Mouse (Mus musculus): ENCODE measurements at regions not wholly inside any gene's neighbourhood (a gene's known extent, or its start where the extent isn't known, plus 50 kb on each side); places are given as distances from the start of the nearest gene placed in this dataset.
"Not testable (repeated sequence)": the region's sequence is repeated elsewhere in the genome, so short reads cannot be mapped to it uniquely, and the experiment has no call there.

DNA sequence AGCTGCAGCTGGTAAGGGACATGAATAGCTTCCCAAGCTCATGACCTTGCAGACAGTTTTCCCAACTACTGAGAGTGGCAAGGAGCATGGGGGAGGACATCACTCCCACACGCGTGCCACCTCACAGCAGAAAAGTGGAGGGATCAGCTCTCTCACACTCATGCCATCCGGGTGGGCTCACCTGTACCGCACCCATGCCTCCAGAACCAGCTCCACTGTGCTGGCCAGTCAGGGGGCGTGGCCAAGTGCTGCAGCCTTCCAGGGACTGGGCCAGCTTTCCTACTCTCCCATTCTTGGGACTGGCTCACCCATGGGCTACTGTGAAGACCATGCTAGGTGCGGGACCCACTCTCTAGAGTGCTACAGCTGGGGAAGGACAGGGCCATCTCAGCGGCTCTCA, 88.4 kb upstream of the Klf13 start:
- ATAC-seq: no peak

DNA sequence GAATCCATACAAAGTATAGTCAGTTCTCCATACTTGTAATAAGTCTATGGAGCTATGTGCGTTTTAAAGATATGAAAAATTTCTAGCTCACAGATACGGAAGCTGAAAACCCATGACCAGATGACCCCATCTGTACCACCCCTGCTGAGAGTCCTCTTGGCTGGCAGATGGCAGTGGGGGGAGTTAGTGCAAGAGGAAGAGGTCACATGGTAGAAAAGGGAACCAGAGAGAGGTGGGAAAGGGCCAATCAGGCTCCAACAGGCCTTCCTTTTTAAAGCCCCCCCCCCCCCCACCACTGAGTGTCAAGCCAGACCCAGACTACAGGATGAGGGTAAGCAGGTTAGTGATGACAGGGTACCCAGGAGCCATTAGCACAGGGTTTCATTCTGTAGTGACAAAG, 86.4 kb upstream of the Klf13 start:
- ATAC-seq: no peak

DNA sequence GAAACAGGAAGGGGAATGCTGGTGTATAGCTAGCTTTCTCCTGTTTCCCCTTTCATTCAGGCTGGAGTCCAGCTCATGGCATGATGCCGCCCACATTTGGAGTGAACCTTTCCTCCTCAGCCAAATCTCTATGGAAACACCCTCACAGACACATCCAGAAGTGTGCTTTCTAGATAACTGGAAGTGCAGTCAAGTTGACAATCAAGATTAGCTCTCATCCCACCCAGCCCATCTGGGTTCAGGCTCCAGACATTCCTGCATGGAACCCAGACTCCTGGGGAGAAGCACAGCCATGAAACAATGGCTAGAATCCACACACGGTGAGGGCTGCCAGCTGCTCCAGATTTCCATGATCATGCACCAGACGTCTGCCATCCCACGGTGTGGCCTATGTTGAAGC, 85.5 kb upstream of the Klf13 start:
- no peak for ATAC-seq

DNA sequence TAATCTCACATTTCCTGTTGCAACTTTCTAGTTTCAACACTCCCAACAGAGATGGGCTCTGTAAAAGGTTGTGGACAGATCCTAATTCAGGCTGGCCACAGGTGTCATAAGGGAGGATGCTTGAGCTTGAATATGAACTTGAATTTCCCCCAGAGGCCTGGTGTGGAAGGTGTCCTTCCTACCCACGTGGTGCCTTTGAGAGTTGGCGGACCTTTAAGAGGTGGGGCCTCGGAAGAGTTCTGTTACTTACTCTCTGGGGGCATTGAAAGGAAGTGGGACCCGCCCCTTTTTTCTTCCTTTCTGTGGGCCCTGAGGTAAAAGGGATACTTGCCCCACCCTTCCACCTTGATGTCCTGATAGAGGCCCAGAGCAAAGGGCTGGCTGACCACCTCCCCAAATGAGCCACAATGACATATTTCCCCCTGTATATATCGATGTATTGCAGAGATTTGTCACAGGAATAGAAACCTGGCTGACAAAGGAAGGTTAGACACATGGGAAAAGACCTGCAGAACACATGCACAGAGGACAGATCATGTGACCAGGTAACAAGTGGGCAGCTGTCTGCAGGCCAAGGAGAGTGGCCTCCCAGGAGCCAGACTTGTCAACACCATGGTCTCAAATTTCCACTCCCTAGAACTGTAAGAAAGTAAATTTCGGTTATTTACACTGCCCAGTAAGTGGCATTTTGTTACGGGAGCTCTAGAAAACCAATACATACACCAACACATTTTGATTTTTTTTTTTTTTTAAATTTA, 84.2 kb upstream of the Klf13 start:
- peak; percentile 79 for ATAC-seq

DNA sequence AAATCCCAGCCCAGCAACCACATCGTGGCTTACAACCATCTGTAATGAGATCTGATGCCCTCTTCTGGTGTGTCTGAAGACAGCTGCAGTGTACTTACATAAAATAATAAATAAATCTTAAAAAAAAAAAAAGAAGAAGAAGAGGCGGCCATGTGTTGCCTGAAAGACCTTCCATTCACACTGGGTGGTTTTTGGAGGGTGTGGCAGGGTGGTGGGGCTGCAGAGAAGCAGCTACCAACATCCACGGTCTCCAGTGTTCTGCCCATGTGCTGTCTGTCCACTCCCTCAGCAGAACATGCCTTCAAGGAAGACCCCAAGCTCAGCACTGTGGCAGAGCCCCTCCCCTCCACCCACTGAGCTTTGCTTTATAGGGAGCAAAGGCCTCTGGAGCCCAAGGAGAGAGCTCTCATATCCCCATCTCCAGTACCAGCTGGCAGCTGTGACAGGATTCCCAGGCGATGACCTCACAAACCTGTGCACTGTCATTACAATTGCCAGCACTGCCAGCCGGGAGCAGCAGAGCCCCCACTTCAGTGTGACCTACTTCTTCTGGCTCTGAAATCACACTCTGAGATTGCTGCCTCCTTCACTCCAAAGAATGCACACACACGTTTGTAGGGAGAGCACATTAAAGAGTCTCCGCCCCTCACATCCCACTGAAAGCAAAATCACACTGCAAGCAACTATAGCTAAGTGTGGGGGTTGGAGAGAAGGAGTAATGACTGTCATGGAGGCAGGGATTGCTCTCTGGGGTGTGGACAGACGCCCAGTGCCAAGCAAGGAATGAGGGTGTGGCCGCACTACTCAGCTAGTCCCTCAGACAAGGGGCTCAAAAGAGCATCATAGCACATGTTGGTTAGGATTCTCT, 82.8 kb upstream of the Klf13 start:
- ATAC-seq: no peak

DNA sequence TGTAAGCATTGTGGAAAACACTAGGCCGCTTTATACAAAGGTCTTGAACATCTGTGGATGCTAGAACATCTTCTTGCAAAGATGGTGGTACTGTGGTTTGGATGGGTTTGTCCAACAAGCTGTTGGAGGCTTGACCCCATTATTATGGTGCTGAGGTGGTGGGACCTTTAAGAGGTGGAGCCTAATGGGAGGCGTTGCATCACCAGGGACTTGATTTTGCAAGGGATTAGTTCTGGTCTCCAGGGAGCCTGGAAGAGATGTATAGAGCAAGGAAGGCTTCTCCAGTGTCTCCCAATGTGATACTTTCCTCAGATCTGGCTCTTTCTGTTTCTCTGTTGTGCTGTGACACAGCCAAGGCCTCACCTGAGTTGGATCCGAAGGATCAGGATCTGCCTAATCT, 79.4 kb upstream of the Klf13 start:
- no peak for ATAC-seq

DNA sequence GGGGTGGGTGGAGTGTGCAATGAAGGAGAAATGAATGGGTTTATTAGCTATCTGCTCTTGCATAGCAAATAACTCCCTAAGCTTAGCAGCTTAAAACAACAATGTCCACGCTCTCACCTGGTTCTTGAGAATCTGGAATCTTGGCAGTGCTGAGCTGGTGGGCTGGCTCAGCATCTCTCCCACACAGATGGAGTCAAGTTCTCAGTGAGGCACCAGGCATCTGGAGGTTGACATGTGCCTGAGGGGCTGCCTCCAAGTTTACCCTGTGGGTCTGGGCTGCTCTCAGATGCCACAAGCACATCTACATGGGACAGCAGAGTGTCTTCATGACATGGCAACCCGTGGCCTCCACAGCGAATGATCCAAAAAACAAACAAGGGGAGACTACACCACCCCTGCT, 78.2 kb upstream of the Klf13 start:
- ATAC-seq: no peak

DNA sequence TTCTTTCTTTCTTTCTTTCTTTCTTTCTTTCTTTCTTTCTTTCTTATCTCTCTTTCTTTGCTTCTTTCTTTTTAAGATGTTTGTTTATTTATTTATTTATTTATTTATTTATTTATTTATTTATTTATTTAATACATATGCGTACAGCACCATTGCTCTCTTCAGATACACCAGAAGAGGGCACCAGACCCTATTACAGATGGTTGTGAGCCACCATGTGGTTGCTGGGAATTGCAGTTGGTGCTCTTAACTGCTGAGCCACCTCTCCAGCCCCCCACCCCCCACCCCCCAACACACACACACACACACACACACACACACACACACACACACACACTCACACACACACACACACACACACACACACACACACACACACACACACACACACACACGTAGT, 76.4 kb upstream of the Klf13 start:
- not testable (repeated sequence) for ATAC-seq

DNA sequence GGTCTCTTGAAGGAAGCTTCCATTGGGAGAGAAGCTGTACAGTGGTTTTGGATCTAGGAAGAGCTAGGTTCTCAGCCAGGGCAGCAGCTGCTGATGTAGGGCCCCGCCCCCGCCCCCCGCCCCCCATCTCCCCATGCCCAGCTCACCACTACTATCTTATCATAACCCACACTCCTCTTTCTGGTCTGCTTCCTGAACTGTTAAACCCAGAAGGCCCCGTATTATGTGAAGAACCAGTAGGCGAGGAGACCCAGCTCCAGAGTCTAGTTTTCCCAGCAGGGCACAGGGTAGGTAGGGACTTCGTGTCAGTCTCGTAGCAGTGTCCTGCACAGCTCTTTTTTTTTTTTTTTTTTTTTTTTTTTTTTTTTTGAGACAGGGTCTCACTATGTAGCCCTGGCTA, 75.5 kb upstream of the Klf13 start:
- ATAC-seq: no peak

DNA sequence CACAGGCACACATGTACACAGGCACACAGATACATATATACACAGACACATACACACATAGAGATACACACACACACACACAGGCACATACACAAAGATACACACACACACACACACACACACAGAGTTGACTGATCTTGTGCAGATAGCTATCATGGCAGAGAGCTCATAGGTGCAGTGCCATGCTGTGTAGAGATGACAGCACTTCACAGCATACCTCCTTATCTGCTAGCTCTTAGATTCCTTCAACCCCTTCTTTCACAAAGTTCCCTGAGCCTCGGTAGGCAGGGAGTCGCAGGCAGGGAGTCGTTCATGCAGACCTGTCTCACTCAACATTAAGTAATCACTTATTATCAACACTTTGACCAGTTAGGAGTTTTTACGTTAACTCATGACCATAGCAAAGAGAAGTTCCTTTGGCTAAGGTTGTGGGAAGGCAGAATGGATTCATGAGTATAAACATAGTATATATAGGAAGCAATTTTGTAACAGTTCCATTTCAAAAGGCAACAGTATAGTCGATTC, 74.4 kb upstream of the Klf13 start:
- ATAC-seq: no peak

DNA sequence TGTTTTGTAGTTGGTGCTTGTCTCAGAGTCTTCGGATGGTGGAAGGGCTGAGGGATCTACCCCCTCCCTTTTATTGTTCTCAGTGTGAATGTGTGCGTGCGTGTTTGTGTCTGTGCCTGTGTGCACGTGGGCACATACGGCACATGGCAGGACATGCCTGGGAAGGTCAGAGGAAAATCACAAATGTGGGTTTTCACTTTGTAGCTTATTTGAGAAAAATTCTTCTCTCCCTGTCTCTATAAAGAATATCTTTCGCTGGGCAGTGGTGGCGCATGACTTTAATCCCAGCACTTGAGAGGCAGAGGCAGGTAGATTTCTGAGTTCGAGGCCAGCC, 73.5 kb upstream of the Klf13 start:
- ATAC-seq: no peak

DNA sequence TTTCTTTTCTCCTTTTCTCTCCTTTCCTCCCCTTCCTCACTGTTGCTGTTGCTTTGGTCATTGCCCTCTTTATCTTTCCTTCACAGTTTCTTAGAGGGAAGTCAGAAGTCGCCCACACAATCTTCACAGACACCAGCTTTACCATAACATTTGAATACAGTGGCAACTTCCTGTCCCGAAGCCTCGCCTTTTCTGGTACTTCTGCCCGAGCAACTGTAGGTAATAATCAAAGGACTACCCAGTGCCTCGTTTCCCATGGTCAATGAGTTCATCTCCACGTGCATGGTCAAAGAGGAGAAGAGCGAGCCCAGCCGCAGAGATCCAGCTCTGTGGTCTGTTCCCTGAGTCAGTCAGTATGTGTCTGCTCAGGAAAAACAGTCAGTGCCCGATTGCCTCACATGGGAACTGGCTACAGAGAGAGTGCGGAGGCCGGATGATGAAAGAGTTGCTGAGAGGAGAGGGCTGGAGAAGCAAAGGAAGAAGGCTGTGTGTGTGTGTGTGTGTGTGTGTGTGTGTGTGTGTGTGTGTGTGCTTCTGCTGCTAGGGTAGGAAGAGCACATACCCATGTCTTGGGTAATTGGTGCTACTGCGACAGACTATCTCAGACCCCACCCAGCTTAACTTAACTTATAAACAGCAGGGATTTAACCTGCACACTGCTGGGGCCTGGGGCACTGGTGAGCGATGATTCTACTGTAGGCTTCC, 73.0 kb upstream of the Klf13 start:
- ATAC-seq: peak; percentile 78

DNA sequence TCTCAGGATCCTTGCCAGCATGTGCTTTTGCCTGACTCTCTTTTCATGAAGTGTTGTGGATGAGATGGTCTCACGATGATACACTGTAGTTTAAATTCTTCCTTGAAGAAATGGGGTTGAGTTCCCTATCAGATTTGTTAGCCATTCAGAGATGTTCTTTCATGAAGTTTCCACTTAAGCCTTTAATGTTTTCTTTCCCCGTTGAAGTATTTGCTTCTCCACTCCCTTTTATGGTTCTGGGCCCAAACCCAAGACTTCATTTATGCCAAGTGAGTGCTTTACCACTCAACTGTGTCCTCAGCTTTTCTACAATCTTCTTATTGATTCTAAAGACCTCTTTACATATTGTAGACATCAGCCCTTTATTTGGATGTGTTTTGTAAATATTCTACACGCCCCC, 71.9 kb upstream of the Klf13 start:
- no peak for ATAC-seq

DNA sequence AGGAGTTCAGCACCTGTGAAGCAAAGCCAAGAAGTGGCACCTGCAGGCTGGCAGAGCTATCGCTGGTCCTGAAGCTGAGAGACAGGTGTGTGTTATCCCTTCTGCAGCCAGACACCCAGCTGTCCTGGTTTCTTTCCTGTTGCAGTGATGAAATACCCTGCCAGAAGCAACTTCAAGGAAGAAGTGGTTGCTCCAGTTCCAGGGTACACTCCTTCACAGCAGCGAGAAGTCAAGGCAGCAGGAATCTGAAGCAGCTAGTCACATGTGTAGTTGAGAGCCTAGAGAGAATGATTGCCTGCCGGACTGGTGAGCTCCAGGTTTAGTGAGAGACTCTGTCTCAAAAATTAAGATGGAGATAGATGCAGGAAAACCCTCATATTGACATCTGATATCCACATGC, 69.1 kb upstream of the Klf13 start:
- ATAC-seq: no peak

DNA sequence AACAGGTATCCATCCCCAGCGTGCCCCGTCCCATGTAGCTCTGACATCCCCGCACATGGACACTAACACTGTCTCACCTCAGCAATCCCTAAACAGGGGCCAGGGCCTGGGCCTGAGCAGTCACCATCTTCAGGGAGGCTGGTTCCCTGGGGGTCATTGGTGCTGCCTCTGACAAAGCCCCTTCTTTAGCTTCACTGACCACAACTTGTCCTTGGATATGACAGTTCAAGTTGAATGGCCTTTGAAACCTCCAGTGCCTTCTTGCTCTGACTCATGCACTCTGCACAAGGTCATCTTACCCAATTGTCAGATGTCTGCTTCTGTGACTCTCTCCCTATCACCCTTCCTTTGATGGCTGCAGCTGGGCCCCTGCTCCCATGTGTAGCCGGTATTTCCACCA, 68.2 kb upstream of the Klf13 start:
- ATAC-seq: no peak

DNA sequence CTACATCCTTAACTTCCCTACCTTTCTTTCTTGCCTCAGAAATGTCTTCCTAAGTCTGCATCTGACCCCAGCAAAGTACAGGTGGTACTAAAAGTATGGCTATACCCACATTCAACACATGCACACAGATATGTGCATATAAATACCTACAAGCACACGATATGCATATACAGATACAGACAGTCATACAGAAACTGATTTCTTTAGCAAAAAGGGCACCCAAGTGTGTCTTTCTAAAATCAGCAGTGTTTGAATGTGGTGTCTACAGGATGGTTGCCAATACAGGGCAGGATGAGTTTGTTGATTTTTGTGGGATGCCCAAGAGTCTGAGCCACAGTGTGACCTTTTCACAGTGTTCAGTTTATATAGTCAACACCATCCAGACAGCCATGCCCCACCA, 67.0 kb upstream of the Klf13 start:
- ATAC-seq: peak; percentile 56

DNA sequence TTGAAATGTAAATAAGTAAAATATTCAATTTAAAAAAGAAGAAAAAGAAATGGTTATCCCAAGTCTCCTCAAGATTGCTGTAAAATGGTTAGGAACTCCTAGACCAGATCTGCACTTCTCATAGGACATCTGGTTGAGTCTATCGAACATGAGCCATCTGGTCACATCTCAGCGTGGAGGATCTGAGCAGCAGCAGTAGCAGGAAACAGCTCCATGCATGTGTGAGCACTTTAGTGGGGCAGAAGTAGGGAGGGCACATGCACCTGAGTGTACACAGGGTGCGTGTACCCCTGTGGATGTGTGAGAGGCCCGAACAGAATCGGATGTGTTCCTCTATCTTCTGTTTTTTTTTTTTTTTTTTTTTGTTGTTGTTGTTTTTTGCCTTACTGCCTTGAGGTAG, 65.2 kb upstream of the Klf13 start:
- ATAC-seq: no peak

DNA sequence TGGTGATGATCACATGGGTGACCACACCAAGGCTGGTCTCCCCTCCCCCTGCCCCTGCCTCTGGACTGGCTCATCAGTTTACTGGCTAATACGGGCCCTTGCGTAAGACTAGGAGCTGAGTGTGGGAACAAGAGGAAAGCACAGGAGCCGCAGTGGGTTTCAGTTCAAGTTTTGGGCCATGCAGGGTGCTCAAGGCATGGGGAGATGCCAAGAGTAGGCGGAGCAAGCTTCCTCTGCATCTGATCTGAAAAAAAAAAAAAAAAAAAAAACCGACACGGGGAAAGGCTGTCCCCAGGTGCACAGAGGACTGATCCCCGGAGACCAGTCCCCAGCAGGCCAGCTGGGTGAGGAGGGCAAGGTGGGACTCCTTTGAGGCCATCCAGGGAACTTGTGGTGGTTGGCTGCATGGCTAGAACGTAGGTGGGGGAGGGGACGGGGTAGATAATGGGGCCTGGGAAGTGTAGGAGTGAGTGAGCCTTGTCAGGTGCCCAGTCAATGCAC, 62.9 kb upstream of the Klf13 start:
- ATAC-seq: peak; percentile 25

DNA sequence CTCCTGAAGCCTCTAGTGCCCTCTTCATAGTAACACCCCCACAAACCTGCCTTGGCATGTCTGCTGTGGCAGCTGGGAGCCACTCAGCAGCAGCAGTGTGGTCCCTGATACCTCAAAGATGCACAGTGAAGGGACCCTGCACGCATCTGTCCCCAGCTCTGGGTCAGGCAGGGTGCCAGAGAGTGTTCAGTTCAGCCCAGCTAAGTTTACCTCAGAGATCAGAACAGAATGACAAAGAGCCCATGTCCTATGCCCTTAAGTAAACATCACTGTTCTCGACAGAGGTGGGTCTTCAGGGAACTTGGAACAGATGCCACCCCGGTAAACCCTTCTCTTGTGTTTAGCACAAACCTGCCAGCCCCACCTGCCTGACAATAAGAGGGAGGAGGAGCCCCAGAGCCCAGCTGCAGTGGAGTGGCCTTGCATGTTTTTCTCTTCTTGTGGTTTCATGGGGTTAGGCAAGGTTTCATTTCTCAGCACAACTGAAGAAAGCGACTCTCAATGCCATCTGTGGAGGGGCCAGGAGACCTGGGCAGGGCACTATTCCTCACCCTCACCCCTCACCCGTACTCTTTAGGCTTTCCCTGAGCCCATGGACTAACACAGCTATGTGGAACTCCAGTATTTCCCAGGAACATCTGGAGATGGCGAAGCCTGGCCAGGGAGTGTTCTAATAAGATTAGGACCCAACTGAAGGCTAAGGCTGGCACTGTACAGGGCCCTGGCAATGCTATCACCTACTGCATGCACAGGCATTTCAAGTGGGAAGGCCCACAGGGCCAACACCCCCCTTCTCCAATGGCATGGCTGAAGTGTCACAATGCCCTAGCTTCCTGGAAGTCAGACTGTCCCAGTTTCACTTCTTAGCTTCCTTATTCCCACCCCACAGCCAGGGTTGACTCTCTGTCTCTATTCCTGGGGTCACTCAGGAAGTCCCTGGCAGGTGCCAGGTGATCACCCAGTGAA, 60.6 kb upstream of the Klf13 start:
- peak; percentile 83 for ATAC-seq

DNA sequence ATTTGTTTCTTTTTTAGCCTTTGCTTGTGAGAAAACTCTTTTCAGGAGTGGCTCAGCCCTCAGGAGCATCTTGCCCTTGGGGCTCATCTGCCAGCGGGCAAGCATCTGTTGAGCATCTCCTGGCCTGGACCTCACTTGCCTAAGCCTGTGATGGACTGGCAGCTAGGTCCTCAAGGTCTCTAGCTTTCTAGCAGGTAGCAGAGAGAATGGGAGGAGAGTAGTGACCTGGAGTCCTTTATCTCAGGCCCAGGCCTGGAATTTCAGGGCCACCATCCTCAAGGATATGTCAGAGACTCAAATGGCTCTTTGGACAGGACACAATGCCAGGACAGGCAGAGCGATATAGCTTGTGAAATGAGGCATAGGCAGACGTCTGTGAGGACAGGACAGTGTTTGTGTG, 59.3 kb upstream of the Klf13 start:
- no peak for ATAC-seq

DNA sequence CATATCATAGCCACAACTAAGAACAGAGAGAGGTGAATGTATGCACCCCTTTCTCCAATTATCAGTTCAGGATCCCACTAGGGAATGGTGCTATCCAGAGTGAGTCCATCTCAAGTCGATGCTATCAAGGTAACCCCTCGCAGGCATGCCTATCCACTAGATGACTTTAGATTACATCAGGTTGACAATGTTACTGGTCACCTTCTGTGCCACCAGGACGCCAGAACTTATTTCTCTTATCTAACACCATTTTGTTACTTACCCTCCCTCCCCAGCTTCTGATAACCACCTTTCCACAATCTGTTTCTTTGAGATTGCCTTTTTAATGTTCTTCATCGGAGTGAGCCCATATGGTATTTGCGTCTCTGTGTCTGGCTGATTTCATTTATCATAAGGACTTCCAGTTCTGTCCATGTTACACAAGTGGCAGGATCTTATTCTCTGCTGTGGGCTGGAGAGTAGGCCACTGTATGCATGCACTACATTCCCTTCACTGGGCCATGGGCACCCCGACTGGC, 57.9 kb upstream of the Klf13 start:
- no peak for ATAC-seq

Data from CD4-positive, CD25-positive, alpha-beta regulatory T cell, adult 4 months (primary cell).